Mouse (Mus musculus) lung, adult 2 months (tissue): ENCODE measurements around the gene Actb. TPM values are rescaled to one million over a fixed set of nuclear protein-coding genes. Genes with fewer than 3 reads are reported as not detected.

ENCODE experiments used
- DNase-seq: peaks from one replicate; pipeline ENCODE4 v3.0.0; 2022
- H3K4me1 ChIP-seq: fragments of 200-500 bp; 2 replicates; pipeline ENCODE4 v1.6.1; 2011; ENCODE audit warnings: low read length; ENCODE audit not compliant: control insufficient read depth, insufficient read depth
- H3K4me3 ChIP-seq: fragments of 200-500 bp; replicated peaks from 2 replicates; pipeline ENCODE3; 2011; ENCODE audit warnings: low read depth, mild to moderate bottlenecking, control low read depth, low read length; ENCODE audit errors: extremely low read depth
- CTCF ChIP-seq: fragments of 200-500 bp; IDR thresholded peaks from 2 replicates; pipeline ENCODE4 v1.5.1; 2011; ENCODE audit warnings: mild to moderate bottlenecking, low read length, control low read depth; ENCODE audit not compliant: insufficient read depth
- POLR2A ChIP-seq: fragments of 200-500 bp; IDR thresholded peaks from 2 replicates; pipeline ENCODE4 v1.6.1; 2011; ENCODE audit warnings: low read depth, mild to moderate bottlenecking, control low read depth, low read length, borderline replicate concordance; ENCODE audit errors: extremely low read depth
- WGBS: fragments of 180-500 bp; shearing (Covaris S2); methylation state at CpG from one replicate; pipeline ENCODE4 v1.1.7; 2018; 5-methylcytosine and 5-hydroxymethylcytosine counted together
- polyA plus RNA-seq: library from polyadenylated mRNA; depleted of rRNA; stranded (reverse); fragments of >200 nt; gene quantifications from 2 replicates; pipeline ENCODE4 v1.2.3, GENCODE M21; 2012; rRNA removed

Gene Actb
- polyA plus RNA-seq, 1 experiment: 6,451 TPM

- H3K4me1 ChIP-seq: no peaks in the 10 kb centered on the region
- no peak for DNase-seq
- no peak overlapping the region for H3K4me3 ChIP-seq
- WGBS: 93% methylated on average over 7 of the region's 7 CpGs
- TF ChIP-seq POLR2A: no peak
These were observed 32.8 kb downstream of the Actb start for GRCm38 (mm10) chr5:142873718-142874117.

GRCm38 (mm10) chr5:142871765-142872164, 34.8 kb downstream of the Actb start:
- 58% methylated on average over 12 of the region's 12 CpGs for WGBS
- DNase-seq: no peak
- Histone ChIP-seq H3K4me3 (no peak overlapping the region), H3K4me1 (no peaks in the 10 kb centered on the region)
- TF ChIP-seq POLR2A (no peak), CTCF (no peak)

- Histone ChIP-seq H3K4me3 (no peak overlapping the region), H3K4me1 (no peaks in the 10 kb centered on the region)
- DNase-seq: no peak
- WGBS: 86% methylated on average over 13 of the region's 13 CpGs
- TF ChIP-seq CTCF: no peak
- no peak for TF ChIP-seq POLR2A
These were observed 37.1 kb downstream of the Actb start for GRCm38 (mm10) chr5:142869463-142869862.

- Histone ChIP-seq H3K4me1 (no peaks in the 10 kb centered on the region), H3K4me3 (no peak overlapping the region)
- 47% methylated on average over 16 of the region's 16 CpGs for WGBS
- TF ChIP-seq POLR2A (no peak), CTCF (no peak)
- no peak for DNase-seq
These were observed 48.8 kb downstream of the Actb start for GRCm38 (mm10) chr5:142857763-142858229.

GRCm38 (mm10) chr5:142856408-142856807, 50.1 kb downstream of the Actb start:
- 80% methylated on average over 4 of the region's 4 CpGs for WGBS
- no peaks in the 10 kb centered on the region for H3K4me1 ChIP-seq
- DNase-seq: no peak
- TF ChIP-seq POLR2A (no peak), CTCF (0 out of 2 replicates have a peak, but pooled peaks have one; percentile 8)
- no peak overlapping the region for H3K4me3 ChIP-seq

GRCm38 (mm10) chr5:142854877-142855276, 51.7 kb downstream of the Actb start:
- H3K4me1 ChIP-seq: no peaks in the 10 kb centered on the region
- H3K4me3 ChIP-seq: no peak overlapping the region
- no peak for TF ChIP-seq POLR2A
- peak; percentile 56 for TF ChIP-seq CTCF
- 75% methylated on average over 10 of the region's 10 CpGs for WGBS
- peak; percentile 19 for DNase-seq

- DNase-seq: no peak
- WGBS: 60% methylated on average over 6 of the region's 6 CpGs
- H3K4me3 ChIP-seq: no peak overlapping the region
- no peak for TF ChIP-seq CTCF
- no peak for TF ChIP-seq POLR2A
- H3K4me1 ChIP-seq: no peaks in the 10 kb centered on the region
These were observed 53.0 kb downstream of the Actb start for GRCm38 (mm10) chr5:142853585-142853984.

Other genes starting within 250 kb of the Actb start
- gene Slc29a4, start 214.2 kb downstream of the Actb start, polyA plus RNA-seq: 1.6 and 2.7 TPM in 2 replicates
- 60.1 and 87.1 TPM in 2 replicates for gene Tnrc18, start 89.1 kb downstream of the Actb start, polyA plus RNA-seq
- 21.3 and 22.5 TPM in 2 replicates for gene Fbxl18, start 11.3 kb downstream of the Actb start, polyA plus RNA-seq
- 21.0 and 26.3 TPM in 2 replicates for gene Fscn1, start 53.6 kb upstream of the Actb start, polyA plus RNA-seq
- gene Rnf216, start 206.2 kb upstream of the Actb start, polyA plus RNA-seq: 27.7 and 29.8 TPM in 2 replicates
- not detected in 2 replicates for gene Olfr718-ps1, start 240.8 kb upstream of the Actb start, polyA plus RNA-seq